ENCODE assay signal across 12 mouse cellular contexts in the genomic region with DNA sequence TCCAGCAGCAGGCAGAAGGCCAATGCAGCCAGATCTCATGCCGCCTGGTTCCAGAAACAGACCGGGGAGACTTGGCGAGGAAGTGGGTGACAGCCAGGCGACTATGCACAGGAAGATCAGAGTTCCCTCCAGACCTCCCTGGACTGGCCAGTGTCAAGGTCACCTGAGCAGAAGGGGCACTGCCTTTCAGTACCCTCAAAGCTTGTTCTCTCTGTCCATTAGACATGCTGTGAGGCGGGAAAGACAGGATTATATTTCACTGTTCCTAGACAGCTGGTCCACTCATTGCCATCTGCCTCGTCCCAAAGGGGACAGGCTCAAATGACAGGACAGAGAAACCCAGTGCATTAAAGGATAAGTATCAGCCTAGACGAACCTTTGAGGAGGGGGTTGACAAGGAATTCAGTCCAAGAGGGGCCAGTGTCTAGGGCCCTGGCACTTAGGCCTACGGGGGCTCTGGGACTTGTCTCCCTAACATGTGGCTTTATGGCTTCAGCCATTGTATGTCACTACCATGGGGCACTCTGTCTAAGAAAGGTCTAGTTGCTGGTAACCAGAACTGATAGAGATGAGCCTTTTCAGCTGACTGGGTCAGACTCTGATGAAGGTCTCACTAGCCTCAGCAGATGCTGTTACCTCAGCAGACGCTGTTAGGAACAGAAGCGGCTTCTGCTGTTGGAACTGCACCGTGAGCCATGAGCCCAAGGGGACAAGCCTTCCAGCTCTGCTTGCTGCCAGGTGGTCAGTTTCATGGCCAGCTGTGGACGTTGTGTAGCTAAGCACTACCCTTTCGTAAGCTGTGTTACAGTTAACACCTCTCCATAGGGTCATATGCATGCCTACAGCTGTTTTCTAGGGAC. TPM values are rescaled to one million over a fixed set of nuclear protein-coding genes. Genes with fewer than 3 reads are reported as not detected.
DNase-seq lines count a peak whose midpoint lies in the region; ATAC-seq lines count a peak whose summit lies in the region.
"Had no signal": no experiment of that assay in that cellular context is flagged by ENCODE, and none has a peak within 500 bp of the region (broad histone marks: within the 10 kb centered on the region; RNA-seq: fewer than 3 reads in every experiment).

No protein-coding gene starts in this region.

- no peaks in the 10 kb centered on the region for H3K9me3 ChIP-seq in midbrain, embryonic 10.5 days (replicated peaks)
- no peaks in the 10 kb centered on the region for H3K9me3 ChIP-seq in midbrain, embryonic 16.5 days (replicated peaks; ENCODE audit: control insufficient read depth, low read length, poor library complexity, severe bottlenecking)
- no peaks in the 10 kb centered on the region for H3K9me3 ChIP-seq in hindbrain, embryonic 13.5 days
- H3K9me3 ChIP-seq: embryonic facial prominence, embryonic 13.5 days; stomach, embryonic 15.5 days had no signal

- H3K4me2 ChIP-seq in midbrain, embryonic 16.5 days (ENCODE audit: low read length): no peak overlapping the region
- H3K4me2 ChIP-seq in hindbrain, embryonic 13.5 days: no peak overlapping the region
- H3K4me2 ChIP-seq: embryonic facial prominence, embryonic 13.5 days; stomach, embryonic 15.5 days had no signal

- no peak for DNase-seq in midbrain, embryonic 10.5 days (ENCODE audit: low spot score)
- DNase-seq in cerebellum, postnatal 36 days: peak; percentile 38 to 45
- peak; percentile 51 for DNase-seq in retina, embryonic 14.5 days (ENCODE audit: low spot score)
- DNase-seq: adrenal gland, postnatal 10 days; liver had no signal

- no peaks in the 10 kb centered on the region for H3K36me3 ChIP-seq in midbrain, embryonic 10.5 days
- no peaks in the 10 kb centered on the region for H3K36me3 ChIP-seq in midbrain, embryonic 16.5 days (ENCODE audit: control insufficient read depth, insufficient read depth, low read length)
- no peaks in the 10 kb centered on the region for H3K36me3 ChIP-seq in hindbrain, embryonic 13.5 days
- H3K36me3 ChIP-seq: embryonic facial prominence, embryonic 13.5 days; stomach, embryonic 15.5 days had no signal

- H3K9ac ChIP-seq in midbrain, embryonic 16.5 days (ENCODE audit: low read depth, low read length): no peak overlapping the region
- no peak overlapping the region for H3K9ac ChIP-seq in hindbrain, embryonic 13.5 days
- H3K9ac ChIP-seq: embryonic facial prominence, embryonic 13.5 days; stomach, embryonic 15.5 days had no signal

- H3K4me1 ChIP-seq in midbrain, embryonic 10.5 days: peaks cover 8% of the 10 kb centered on the region
- no peaks in the 10 kb centered on the region for H3K4me1 ChIP-seq in midbrain, embryonic 16.5 days (ENCODE audit: control insufficient read depth, insufficient read depth, low read length)
- H3K4me1 ChIP-seq in hindbrain, embryonic 13.5 days (replicated peaks): peaks cover 7% of the 10 kb centered on the region
- H3K4me1 ChIP-seq: embryonic facial prominence, embryonic 13.5 days; stomach, embryonic 15.5 days had no signal

- no peak overlapping the region for H3K4me3 ChIP-seq in midbrain, embryonic 10.5 days
- H3K4me3 ChIP-seq in midbrain, embryonic 16.5 days (ENCODE audit: low read depth, low read length): no peak overlapping the region
- no peak overlapping the region for H3K4me3 ChIP-seq in hindbrain, embryonic 13.5 days
- H3K4me3 ChIP-seq: embryonic facial prominence, embryonic 13.5 days; stomach, embryonic 15.5 days had no signal

- 84% methylated on average over 13 of the region's 13 CpGs for WGBS in midbrain, embryonic 10.5 days
- WGBS in midbrain, embryonic 16.5 days: 59% methylated on average over 13 of the region's 13 CpGs
- whole genome bisulfite sequencing in hindbrain, embryonic 13.5 days: 66% methylated on average over 13 of the region's 13 CpGs

- H3K27ac ChIP-seq in midbrain, embryonic 10.5 days (replicated peaks): 0 out of 2 replicates have a peak overlapping the region, but pooled peaks have one; percentile 46
- no peak overlapping the region for H3K27ac ChIP-seq in midbrain, embryonic 16.5 days (ENCODE audit: low read length)
- peak overlapping the region; percentile 62 for H3K27ac ChIP-seq in hindbrain, embryonic 13.5 days
- H3K27ac ChIP-seq: embryonic facial prominence, embryonic 13.5 days; stomach, embryonic 15.5 days had no signal

- ATAC-seq in midbrain, embryonic 16.5 days: no peak
- ATAC-seq in hindbrain, embryonic 13.5 days (ENCODE audit: low FRiP score): peak; percentile 61
- no peak for ATAC-seq in frontal cortex, adult (ENCODE audit: low TSS enrichment)
- no peak for ATAC-seq in megakaryocyte-erythroid progenitor cell, adult 5-6 weeks (replicated peaks; ENCODE audit: low FRiP score, low TSS enrichment, poor library complexity, severe bottlenecking)

- H3K27me3 ChIP-seq in midbrain, embryonic 10.5 days (ENCODE audit: low read depth, poor library complexity, severe bottlenecking): no peaks in the 10 kb centered on the region
- H3K27me3 ChIP-seq in midbrain, embryonic 16.5 days (ENCODE audit: control insufficient read depth, insufficient read depth, low read depth, low read length): no peaks in the 10 kb centered on the region
- no peaks in the 10 kb centered on the region for H3K27me3 ChIP-seq in hindbrain, embryonic 13.5 days
- H3K27me3 ChIP-seq: embryonic facial prominence, embryonic 13.5 days; stomach, embryonic 15.5 days had no signal

RNA-seq across cellular contexts. Expression of a gene that starts 40.9 kb away (rescaled TPM):
- polyA plus RNA-seq in midbrain, embryonic 10.5 days (2016; fragmentation: Nextera tagmentation; extraction: Ambion mirVana): 5.0 and 7.6 TPM in 2 replicates
- 1.6 and 1.9 TPM in 2 replicates for polyA plus RNA-seq in midbrain, embryonic 16.5 days (2015; fragmentation: Nextera tagmentation; extraction: Ambion mirVana)
- polyA plus RNA-seq in hindbrain, embryonic 13.5 days (2015; fragmentation: Nextera tagmentation; extraction: Ambion mirVana): 5.7 and 7.0 TPM in 2 replicates
- total RNA-seq in megakaryocyte-erythroid progenitor cell, adult 5-6 weeks (2014; fragmentation: Nextera tagmentation): not detected in 2 replicates
- total RNA-seq in megakaryocyte-erythroid progenitor cell, adult 5-6 weeks (2017): not detected in 2 replicates
- total RNA-seq: MEL had no signal
